Mouse (Mus musculus) spleen, adult 2 months (tissue): ENCODE measurements around the gene Ier5l.

ENCODE experiments used
- CTCF ChIP-seq: fragments of 200-500 bp; IDR thresholded peaks from 2 replicates; pipeline ENCODE4 v1.5.1; 2011; ENCODE audit warnings: mild to moderate bottlenecking, inconsistent platforms; ENCODE audit not compliant: insufficient read depth, insufficient read length, insufficient replicate concordance; ENCODE audit errors: extremely low read depth
- POLR2A ChIP-seq: fragments of 200-500 bp; IDR thresholded peaks from 2 replicates; pipeline ENCODE4 v1.6.1; 2011; ENCODE audit warnings: low read depth, low read length, inconsistent platforms

GRCm38 (mm10) chr2:30429156-30429555 is 44.9 kb downstream of the Ier5l start:
- TF ChIP-seq CTCF = no peak
- no peak for TF ChIP-seq POLR2A
